Mouse (Mus musculus) stomach, postnatal 0 days (tissue): ENCODE results near the gene Usp54. TPM values are rescaled to one million over a fixed set of nuclear protein-coding genes. Genes with fewer than 3 reads are reported as not detected.
A peak's percentile ranks its signal among the peaks of the same experiment; 100 is the strongest.

Source experiments
- ATAC-seq: fragments of 200-750 bp; cut with Nextera tagmentation; 2 replicates; pipeline ENCODE4 v1.8.0; 2017; ENCODE audit not compliant: low FRiP score, low TSS enrichment
- DNase-seq: peaks from one replicate; pipeline ENCODE4 v3.0.0-alpha.2; 2016; ENCODE audit warnings: low spot score
- H3K27ac ChIP-seq: fragments of 300-500 bp; sonication (generic); replicated peaks from 2 replicates; pipeline ENCODE4 v1.5.1; 2014; ENCODE audit warnings: mild to moderate bottlenecking, control low read depth
- H3K27me3 ChIP-seq: fragments of 300-500 bp; sonication (generic); 2 replicates; pipeline ENCODE4 v1.6.1; 2014; ENCODE audit warnings: low read length; ENCODE audit not compliant: control insufficient read depth, insufficient read depth
- H3K36me3 ChIP-seq: fragments of 300-500 bp; sonication (generic); 2 replicates; pipeline ENCODE4 v1.6.1; 2014; ENCODE audit warnings: low read length, mixed read lengths; ENCODE audit not compliant: control insufficient read depth, insufficient read depth
- H3K4me1 ChIP-seq: fragments of 300-500 bp; sonication (generic); replicated peaks from 2 replicates; pipeline ENCODE4 v1.6.1; 2014; ENCODE audit warnings: antibody characterized with exemption; ENCODE audit not compliant: control insufficient read depth, insufficient read depth
- H3K4me2 ChIP-seq: fragments of 300-500 bp; sonication (generic); replicated peaks from 2 replicates; pipeline ENCODE4 v1.6.1; 2014; ENCODE audit warnings: low read depth, mild to moderate bottlenecking, control low read depth, moderate library complexity
- H3K4me3 ChIP-seq: fragments of 300-500 bp; sonication (generic); 2 replicates; pipeline ENCODE4 v1.5.1; 2014; ENCODE audit warnings: low read depth, low read length, control low read depth
- H3K9ac ChIP-seq: fragments of 300-500 bp; sonication (generic); 2 replicates; pipeline ENCODE4 v1.6.1; 2014; ENCODE audit warnings: mild to moderate bottlenecking, low read length, control low read depth, mixed read lengths
- H3K9me3 ChIP-seq: fragments of 300-500 bp; sonication (generic); 2 replicates; pipeline ENCODE4 v1.6.1; 2016; ENCODE audit warnings: low read length; ENCODE audit not compliant: control insufficient read depth
- CTCF ChIP-seq: IDR thresholded peaks from 2 replicates; pipeline ENCODE4 v1.5.1; 2016; ENCODE audit warnings: antibody characterized with exemption, low read depth, mild to moderate bottlenecking, moderate library complexity
- EP300 ChIP-seq: optimal IDR thresholded peaks from 2 replicates; pipeline ENCODE3; 2016; ENCODE audit warnings: antibody characterized with exemption
- WGBS: fragments of 180-500 bp; shearing (Covaris S2); extraction: QIAGEN DNeasy Blood & Tissue Kit; methylation state at CpG from one replicate; pipeline ENCODE4 v1.1.7; 2014; 5-methylcytosine and 5-hydroxymethylcytosine counted together
- polyA plus RNA-seq: library from polyadenylated mRNA; unstranded; fragments of >200 nt; fragmentation: Nextera tagmentation; extraction: Ambion mirVana; gene quantifications from 2 replicates; pipeline ENCODE4 v1.2.1, GENCODE M21; 2015

Usp54 gene
- polyA plus RNA-seq, 1 experiment from 2014 or later = 3.3 TPM

- Histone ChIP-seq H3K27me3 (no peaks in the 10 kb centered on the region), H3K36me3 (no peaks in the 10 kb centered on the region), H3K9ac (no peak overlapping the region), H3K27ac (no peak overlapping the region), H3K4me2 (no peak overlapping the region), H3K9me3 (no peaks in the 10 kb centered on the region), H3K4me1 (no peaks in the 10 kb centered on the region), H3K4me3 (no peak overlapping the region)
- no peak for ATAC-seq
- no peak for TF ChIP-seq CTCF
- no peak for TF ChIP-seq EP300
- no peak for DNase-seq
Observed at GRCm38 (mm10) chr14:20619131-20619530, 21.7 kb downstream of the Usp54 start.

- H3K4me1 ChIP-seq = no peaks in the 10 kb centered on the region
- no peak overlapping the region for H3K27ac ChIP-seq
- no peaks in the 10 kb centered on the region for H3K9me3 ChIP-seq
- H3K4me2 ChIP-seq = no peak overlapping the region
- TF ChIP-seq CTCF (no peak), EP300 (no peak)
- H3K27me3 ChIP-seq = no peaks in the 10 kb centered on the region
- no peak overlapping the region for H3K4me3 ChIP-seq
- no peak overlapping the region for H3K9ac ChIP-seq
- DNase-seq (no peak), ATAC-seq (no peak)
- H3K36me3 ChIP-seq = no peaks in the 10 kb centered on the region
- WGBS = 76% methylated on average over 5 of the region's 5 CpGs
Observed at GRCm38 (mm10) chr14:20618211-20618610, 22.7 kb downstream of the Usp54 start.

- Histone ChIP-seq H3K36me3 (no peaks in the 10 kb centered on the region), H3K4me2 (no peak overlapping the region), H3K4me1 (no peaks in the 10 kb centered on the region), H3K27ac (no peak overlapping the region), H3K9ac (no peak overlapping the region), H3K9me3 (no peaks in the 10 kb centered on the region), H3K4me3 (no peak overlapping the region), H3K27me3 (no peaks in the 10 kb centered on the region)
- 22% methylated on average over 2 of the region's 2 CpGs for WGBS
- DNase-seq = peak; percentile 48
- peak; percentile 76; the same call in 1 of the 2 replicates for ATAC-seq
- TF ChIP-seq CTCF (no peak), EP300 (no peak)
Observed at GRCm38 (mm10) chr14:20616421-20616820, 24.4 kb downstream of the Usp54 start.

GRCm38 (mm10) chr14:20615075-20615474 lies 25.8 kb downstream of the Usp54 start:
- Histone ChIP-seq H3K4me3 (no peak overlapping the region), H3K4me1 (no peaks in the 10 kb centered on the region), H3K27me3 (no peaks in the 10 kb centered on the region), H3K4me2 (no peak overlapping the region), H3K9me3 (no peaks in the 10 kb centered on the region), H3K27ac (no peak overlapping the region), H3K9ac (no peak overlapping the region), H3K36me3 (no peaks in the 10 kb centered on the region)
- ATAC-seq (no peak), DNase-seq (no peak)
- TF ChIP-seq EP300 = no peak
- no peak for TF ChIP-seq CTCF
- 99% methylated on average over 2 of the region's 2 CpGs for WGBS

GRCm38 (mm10) chr14:20612820-20613219 lies 28.0 kb downstream of the Usp54 start:
- H3K9me3 ChIP-seq = no peaks in the 10 kb centered on the region
- no peak for TF ChIP-seq EP300
- no peak for TF ChIP-seq CTCF
- 71% methylated on average over 1 of the region's 1 CpGs for WGBS
- no peak overlapping the region for H3K27ac ChIP-seq
- no peak overlapping the region for H3K4me2 ChIP-seq
- no peaks in the 10 kb centered on the region for H3K36me3 ChIP-seq
- ATAC-seq = no peak
- no peak for DNase-seq
- H3K27me3 ChIP-seq = no peaks in the 10 kb centered on the region
- H3K4me3 ChIP-seq = no peak overlapping the region
- H3K4me1 ChIP-seq = 0 out of 2 replicates have a peak, but pooled peaks cover 4% of the 10 kb centered on the region
- no peak overlapping the region for H3K9ac ChIP-seq

GRCm38 (mm10) chr14:20610146-20610545 lies 30.7 kb downstream of the Usp54 start:
- TF ChIP-seq CTCF (no peak), EP300 (peak; percentile 46)
- Histone ChIP-seq H3K4me3 (no peak overlapping the region), H3K9me3 (no peaks in the 10 kb centered on the region), H3K4me2 (no peak overlapping the region), H3K27me3 (no peaks in the 10 kb centered on the region), H3K4me1 (0 out of 2 replicates have a peak, but pooled peaks cover 4% of the 10 kb centered on the region), H3K9ac (no peak overlapping the region), H3K27ac (peak overlapping the region; percentile 75), H3K36me3 (no peaks in the 10 kb centered on the region)
- peak; percentile 53; the same call in 1 of the 2 replicates for ATAC-seq
- 66% methylated on average over 4 of the region's 4 CpGs for WGBS
- no peak for DNase-seq
